8 mouse cellular contexts compared by ENCODE assay signal in the genomic region with DNA sequence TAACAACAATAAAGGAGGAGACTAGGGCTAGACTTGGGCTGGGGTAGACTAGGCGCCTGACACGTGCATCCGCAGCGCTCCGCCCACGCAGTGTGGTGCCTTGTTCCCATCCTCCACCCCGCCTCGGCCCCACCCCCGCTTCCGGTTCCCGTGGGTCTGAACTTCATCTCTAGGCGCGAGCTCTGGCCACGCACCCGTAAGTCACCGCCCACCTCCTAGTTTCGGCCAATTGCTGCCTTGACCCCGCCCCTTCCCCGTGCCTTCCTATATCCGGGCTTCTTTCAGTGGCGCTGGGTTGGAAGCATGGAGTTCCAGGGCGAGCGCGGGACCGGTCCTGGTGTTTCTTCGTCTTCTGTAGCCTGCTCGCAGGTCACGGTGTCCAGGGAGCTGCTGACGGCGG. TPM values are rescaled to one million over a fixed set of nuclear protein-coding genes. Genes with fewer than 3 reads are reported as not detected.
DNase-seq lines count a peak whose midpoint lies in the region; ATAC-seq and TF ChIP-seq lines count a peak whose summit lies in the region.

A gene (plus strand): TSS at position 266 of the 400 bp plus-strand sequence.

- H3K9ac ChIP-seq in MEL (ENCODE audit: control insufficient read depth, low read depth, low read length, poor library complexity, severe bottlenecking) = peak within 1 kb of the TSS; percentile 91
- H3K9ac ChIP-seq in forebrain, postnatal 0 days = peak within 1 kb of the TSS; percentile 63
- peak within 1 kb of the TSS; percentile 80 for H3K9ac ChIP-seq in lung, embryonic 15.5 days

- peaks cover 4 to 20% of the 10 kb centered on the region in 2 experiments for H3K36me3 ChIP-seq in MEL (ENCODE audit: control insufficient read depth in 1 of 2, insufficient read depth in 2 of 2, low read length in 2 of 2)
- peaks cover 22% of the 10 kb centered on the region for H3K36me3 ChIP-seq in forebrain, postnatal 0 days (ENCODE audit: insufficient read depth)
- H3K36me3 ChIP-seq in lung, embryonic 15.5 days = peaks cover 24% of the 10 kb centered on the region

- peak within 1 kb of the TSS; percentile 89 to 98 for H3K4me3 ChIP-seq in MEL (ENCODE audit: control insufficient read depth in 1 of 2, insufficient read depth in 1 of 2, low read depth in 2 of 2, low read length in 2 of 2)
- H3K4me3 ChIP-seq in cerebellum, adult 2 months (replicated peaks; ENCODE audit: insufficient read depth, low read depth, low read length) = peak within 1 kb of the TSS; percentile 90
- peak within 1 kb of the TSS; percentile 56 for H3K4me3 ChIP-seq in forebrain, postnatal 0 days (ENCODE audit: low read depth, low read length)
- peak within 1 kb of the TSS; percentile 92 for H3K4me3 ChIP-seq in lung, embryonic 15.5 days

- H3K9me3 ChIP-seq in MEL (replicated peaks; ENCODE audit: insufficient read depth, low read length) = no peaks in the 10 kb centered on the region
- H3K9me3 ChIP-seq in forebrain, postnatal 0 days (ENCODE audit: low read length) = no peaks in the 10 kb centered on the region
- H3K9me3 ChIP-seq in lung, embryonic 15.5 days = no peaks in the 10 kb centered on the region

- no peak for TF ChIP-seq RAD21 in MEL (IDR thresholded peaks at IDR 0.05; ENCODE audit: low read depth, low read length)

- TF ChIP-seq POLR2A in MEL (IDR thresholded peaks at IDR 0.05; ENCODE audit: control insufficient read depth in 1 of 2, insufficient read depth in 1 of 2, low read depth in 1 of 2, low read length in 2 of 2, poor library complexity in 1 of 2) = peak; percentile 82 to 94; a peak in 3 of 4 replicates
- peak; percentile 63; the same call in 1 of the 2 replicates for TF ChIP-seq POLR2A in cerebellum, adult 2 months (IDR thresholded peaks at IDR 0.05; ENCODE audit: borderline replicate concordance, insufficient read depth, low read length)

- ATAC-seq in forebrain, postnatal 0 days = peak; percentile 98
- ATAC-seq in lung, embryonic 15.5 days (ENCODE audit: borderline replicate concordance, extremely low read depth, low FRiP score, low TSS enrichment) = peak; percentile 97

- peak within 1 kb of the TSS; percentile 66 for H3K27ac ChIP-seq in MEL (ENCODE audit: control insufficient read depth, low read depth, low read length)
- H3K27ac ChIP-seq in cerebellum, adult 2 months (ENCODE audit: insufficient read depth, low read length) = peak within 1 kb of the TSS; percentile 49; the same call in 1 of the 2 replicates
- H3K27ac ChIP-seq in forebrain, postnatal 0 days (ENCODE audit: low read depth, low read length) = peak within 1 kb of the TSS; percentile 75
- peak within 1 kb of the TSS; percentile 72 for H3K27ac ChIP-seq in lung, embryonic 15.5 days

- H3K79me2 ChIP-seq in MEL (ENCODE audit: control insufficient read depth, insufficient read depth, low read length, poor library complexity) = peaks cover 31% of the 10 kb centered on the region

- H3K4me2 ChIP-seq in forebrain, postnatal 0 days (ENCODE audit: low read depth) = peak within 1 kb of the TSS; percentile 74
- peak within 1 kb of the TSS; percentile 81 for H3K4me2 ChIP-seq in lung, embryonic 15.5 days

- peak in 1 of 2 experiments; percentile 57; a peak in 1 of 4 replicates for TF ChIP-seq EP300 in MEL (IDR thresholded peaks at IDR 0.05; ENCODE audit: low read depth in 1 of 2, low read length in 2 of 2)

- 0 out of 6 replicates have a peak, but pooled peaks of 1 of the 3 experiments have one; percentile 1 for TF ChIP-seq CTCF in MEL (IDR thresholded peaks at IDR 0.05 in 2 of 3, conservative IDR thresholded peaks at IDR 0.05 in 1 of 3; ENCODE audit: control insufficient read depth in 1 of 3, insufficient read depth in 1 of 3, low read depth in 2 of 3, low read length in 3 of 3, poor library complexity in 1 of 3, severe bottlenecking in 1 of 3)
- TF ChIP-seq CTCF in cerebellum, adult 2 months (IDR thresholded peaks at IDR 0.05; ENCODE audit: borderline replicate concordance, insufficient read depth, low read depth, low read length) = no peak
- no peak for TF ChIP-seq CTCF in forebrain, postnatal 0 days (IDR thresholded peaks at IDR 0.05; ENCODE audit: low read depth)

- no peaks in the 10 kb centered on the region for H3K27me3 ChIP-seq in MEL (ENCODE audit: control insufficient read depth in 1 of 2, insufficient read depth in 2 of 2, low read length in 2 of 2)
- H3K27me3 ChIP-seq in cerebellum, adult 2 months (ENCODE audit: control insufficient read depth, insufficient read depth, low read length) = no peaks in the 10 kb centered on the region
- H3K27me3 ChIP-seq in forebrain, postnatal 0 days (ENCODE audit: insufficient read depth, low read length) = no peaks in the 10 kb centered on the region
- no peaks in the 10 kb centered on the region for H3K27me3 ChIP-seq in lung, embryonic 15.5 days

- peaks cover 15 to 25% of the 10 kb centered on the region in 2 experiments for H3K4me1 ChIP-seq in MEL (ENCODE audit: control insufficient read depth in 1 of 2, insufficient read depth in 2 of 2, low read length in 2 of 2)
- H3K4me1 ChIP-seq in cerebellum, adult 2 months (ENCODE audit: control insufficient read depth, insufficient read depth, low read length) = no peaks in the 10 kb centered on the region
- H3K4me1 ChIP-seq in forebrain, postnatal 0 days (ENCODE audit: insufficient read depth) = peaks cover 11% of the 10 kb centered on the region; the same call in 1 of the 2 replicates
- peaks cover 20% of the 10 kb centered on the region for H3K4me1 ChIP-seq in lung, embryonic 15.5 days

- DNase-seq in MEL (ENCODE audit: low read depth, low spot score) = peak; percentile 99
- peak; percentile 96 to 97 for DNase-seq in cerebellum, adult 2 months
- DNase-seq in forebrain, postnatal 0 days = peak; percentile 97
- DNase-seq in heart, postnatal 4 days = peak; percentile 97
- DNase-seq in layer of hippocampus, adult 8-10 months (ENCODE audit: low spot score in 2 of 2) = peak; percentile 96 to 97
- peak; percentile 94 for DNase-seq in ovary, adult 18-20 months (ENCODE audit: low spot score)
- DNase-seq in thymus, postnatal 0 days (ENCODE audit: low spot score) = peak; percentile 96

- under 1% methylated on average over 30 of the region's 30 CpGs for WGBS in cerebellum, adult 2 months
- WGBS in forebrain, postnatal 0 days = 3% methylated on average over 30 of the region's 30 CpGs
- WGBS in lung, embryonic 15.5 days = under 1% methylated on average over 30 of the region's 30 CpGs

TF ChIP-seq in MEL, 35 proteins besides CTCF, POLR2A, EP300 and RAD21 (continues in another document):
- TF ChIP-seq BHLHE40 (IDR thresholded peaks at IDR 0.05; ENCODE audit: borderline replicate concordance, low read depth, low read length) (peak; percentile 94), TCF12 (IDR thresholded peaks at IDR 0.05; ENCODE audit: low read depth, low read length) (no peak), CHD1 (IDR thresholded peaks at IDR 0.05; ENCODE audit: low read depth, low read length) (no peak), ZC3H11A (IDR thresholded peaks at IDR 0.05; ENCODE audit: low read depth, low read length) (no peak), NELFE (IDR thresholded peaks at IDR 0.05; ENCODE audit: low read depth, low read length) (peak; percentile 96), MYB (IDR thresholded peaks at IDR 0.05; ENCODE audit: low read depth, low read length) (no peak), POLR2AphosphoS2 (IDR thresholded peaks at IDR 0.05; ENCODE audit: low read length) (peak; percentile 87), TBP (IDR thresholded peaks at IDR 0.05; ENCODE audit: low read depth, low read length) (peak; percentile 64), SMC3 (IDR thresholded peaks at IDR 0.05; ENCODE audit: low read depth, low read length) (no peak), MAX (IDR thresholded peaks at IDR 0.05; ENCODE audit: low read length) (peak; percentile 97), ZMIZ1 (IDR thresholded peaks at IDR 0.05; ENCODE audit: low read depth, low read length) (peak; percentile 82; the same call in 1 of the 2 replicates), MEF2A (IDR thresholded peaks at IDR 0.05; ENCODE audit: extremely low read depth, insufficient replicate concordance, low read depth, low read length, poor library complexity, severe bottlenecking) (no peak), RCOR1 (IDR thresholded peaks at IDR 0.05; ENCODE audit: low read depth, low read length) (no peak), JUND (IDR thresholded peaks at IDR 0.05; ENCODE audit: low read depth, low read length) (no peak), E2F4 (IDR thresholded peaks at IDR 0.05; ENCODE audit: borderline replicate concordance, low read depth, low read length) (no peak), GABPA (IDR thresholded peaks at IDR 0.05; ENCODE audit: low read depth, low read length) (no peak), ELF1 (IDR thresholded peaks at IDR 0.05; ENCODE audit: low read depth, low read length) (peak; percentile 91), NRF1 (IDR thresholded peaks at IDR 0.05; ENCODE audit: insufficient read depth, low read depth, low read length, poor library complexity, severe bottlenecking) (peak; percentile 46; the same call in 1 of the 2 replicates), MXI1 (IDR thresholded peaks at IDR 0.05; ENCODE audit: low read depth, low read length) (peak; percentile 99), GATA1 (IDR thresholded peaks at IDR 0.05; ENCODE audit: low read depth, low read length) (no peak), POLR2AphosphoS5 (IDR thresholded peaks at IDR 0.05; ENCODE audit: borderline replicate concordance, low read depth, low read length) (no peak), HCFC1 (IDR thresholded peaks at IDR 0.05; ENCODE audit: low read depth, low read length) (peak; percentile 82), USF1 (IDR thresholded peaks at IDR 0.05; ENCODE audit: low read depth, low read length) (peak; percentile 76), CHD2 (IDR thresholded peaks at IDR 0.05; ENCODE audit: low read length) (peak; percentile 74), MAFK (IDR thresholded peaks at IDR 0.05; ENCODE audit: borderline replicate concordance, low read depth, low read length) (no peak), MAZ (IDR thresholded peaks at IDR 0.05; ENCODE audit: low read depth, low read length) (peak; percentile 84; the same call in 1 of the 2 replicates), MYC (IDR thresholded peaks at IDR 0.05; ENCODE audit: low read depth, low read length) (peak; percentile 99)

RNA-seq across cellular contexts. Expression of the gene that starts here (rescaled TPM):
- total RNA-seq in MEL (2012; rRNA removed) = 2.1 and 2.2 TPM in 2 replicates
- 1 to 10 TPM; 1.9 to 2.7 TPM for polyA plus RNA-seq in MEL (2012; ENCODE audit: insufficient read depth in 1 of 2, insufficient read length in 2 of 2, low read depth in 1 of 2, low replicate concordance in 2 of 2, missing spikeins in 1 of 2)
- polyA plus RNA-seq in cerebellum, adult 2 months (2012; rRNA removed) = 1.7 and 1.9 TPM in 2 replicates
- 2.0 and 2.3 TPM in 2 replicates for total RNA-seq in forebrain, postnatal 0 days (2014; rRNA removed)
- polyA plus RNA-seq in forebrain, postnatal 0 days (2015; fragmentation: Nextera tagmentation; extraction: Ambion mirVana) = 0.47 and 0.61 TPM in 2 replicates
- total RNA-seq in heart, postnatal 4 days (2021) = 1 to 10 TPM; 1.1 TPM
- total RNA-seq in layer of hippocampus, adult 8-10 months (2022) = 1 to 10 TPM; 2.9 to 3.5 (median 3.3) TPM
- 0.65 and 0.67 TPM in 2 replicates for polyA plus RNA-seq in lung, embryonic 15.5 days (2015; fragmentation: Nextera tagmentation; extraction: Ambion mirVana)
- polyA plus RNA-seq in thymus, postnatal 0 days (2015; fragmentation: Nextera tagmentation; extraction: Ambion mirVana) = 0.63 and 0.66 TPM in 2 replicates

Comparison
In these comparisons a context has a peak if more than half of its experiments do, and no peak if none do; other contexts are left out.
1. Peak in every context shown above with its lines: DNase-seq, ATAC-seq, H3K4me3 ChIP-seq and H3K27ac ChIP-seq.
2. Peak in ATAC-seq, H3K4me3 ChIP-seq, H3K27ac ChIP-seq, H3K9ac ChIP-seq and H3K4me2 ChIP-seq in lung, embryonic 15.5 days; RNA of the gene not detected or under 1 TPM.
3. Peak in DNase-seq in thymus, postnatal 0 days; RNA of the gene not detected or under 1 TPM.